Mouse (Mus musculus) C2C12 (cell line): Measurements from ENCODE around the gene Ciz1.

Experiments
- CEBPB ChIP-seq: IDR thresholded peaks from one replicate; pipeline ENCODE4 v1.6.1; 2011; ENCODE audit warnings: low read depth, mild to moderate bottlenecking, control low read depth, moderate library complexity
- CTCF ChIP-seq: IDR thresholded peaks from one replicate; pipeline ENCODE4 v1.5.1; 2011; ENCODE audit not compliant: control insufficient read depth, insufficient read depth, insufficient read length
- MAX ChIP-seq: IDR thresholded peaks from one replicate; pipeline ENCODE4 v1.6.1; 2011; ENCODE audit warnings: mild to moderate bottlenecking, control low read depth
- MYOG ChIP-seq: IDR thresholded peaks from one replicate; pipeline ENCODE4 v1.6.1; 2011; ENCODE audit not compliant: control insufficient read depth, insufficient read length; ENCODE audit errors: extremely low read depth

DNA sequence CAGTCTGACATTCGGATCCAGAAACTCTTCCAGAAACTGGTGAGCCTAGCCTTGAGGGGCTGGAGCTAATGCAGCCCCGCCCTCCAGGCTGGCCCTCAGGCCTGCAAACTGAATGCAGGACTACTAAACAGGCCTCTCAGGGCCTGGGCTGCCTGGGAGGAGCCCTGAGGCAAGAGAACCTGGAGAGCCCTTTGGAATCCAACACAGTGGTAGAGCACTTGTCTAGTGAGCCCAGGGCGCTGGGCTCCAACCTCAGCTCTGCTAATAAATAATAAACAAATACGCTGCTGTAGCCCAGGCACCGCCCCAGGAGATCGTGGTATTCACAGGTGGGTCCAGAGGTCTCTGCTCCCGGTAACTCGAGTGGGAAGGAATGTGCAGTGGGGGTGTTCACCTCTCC is 38.7 kb downstream of the Ciz1 start:
- TF ChIP-seq MYOG = no peak
- no peak for TF ChIP-seq CTCF
- TF ChIP-seq MAX = no peak
- TF ChIP-seq CEBPB = no peak
